Comparison of ENCODE assay signal across 12 mouse cellular contexts in the genomic region with DNA sequence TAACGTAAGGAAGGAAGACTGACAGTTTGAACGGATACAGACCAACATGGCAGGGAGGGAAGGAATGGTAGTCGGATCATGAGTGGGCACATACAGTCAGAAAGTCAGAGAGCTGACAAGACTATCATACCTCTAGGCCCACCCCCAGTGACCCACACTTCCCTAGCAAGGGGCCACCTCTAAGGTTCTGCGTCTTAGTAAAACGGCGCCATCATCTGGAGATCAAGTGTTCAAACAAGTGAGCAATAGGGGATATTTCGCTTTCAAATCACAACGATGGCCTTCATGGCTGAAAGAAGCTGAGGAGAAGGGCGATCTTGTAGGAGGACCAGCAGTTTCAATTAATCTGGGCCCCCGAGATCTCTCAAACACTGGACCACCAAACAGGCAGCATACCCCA.
"Had no signal": no experiment of that assay in that cellular context is flagged by ENCODE, and none has a peak within 500 bp of the region (broad histone marks: within the 10 kb centered on the region; RNA-seq: fewer than 3 reads in every experiment).

No protein-coding gene starts in this region.

- DNase-seq: kidney, adult 8-10 months; kidney, postnatal 4 days; left cerebral cortex, postnatal 4 days had no signal

- H3K9ac ChIP-seq: limb, embryonic 13.5 days; liver, embryonic 15.5 days; lung, embryonic 15.5 days; midbrain, embryonic 13.5 days; neural tube, embryonic 12.5 days had no signal

- H3K4me1 ChIP-seq: neural tube, embryonic 12.5 days had no signal

- H3K27ac ChIP-seq: kidney, postnatal 0 days; layer of hippocampus, adult 2 months; limb, embryonic 13.5 days; liver, embryonic 15.5 days; lung, embryonic 15.5 days; midbrain, embryonic 13.5 days; neural tube, embryonic 12.5 days had no signal

- H3K9me3 ChIP-seq: limb, embryonic 13.5 days; liver, embryonic 15.5 days; lung, embryonic 15.5 days; midbrain, embryonic 13.5 days; neural tube, embryonic 12.5 days had no signal

- ATAC-seq: intestine, embryonic 16.5 days; midbrain, embryonic 13.5 days had no signal

- H3K4me2 ChIP-seq: limb, embryonic 13.5 days; liver, embryonic 11.5 days; liver, embryonic 15.5 days; lung, embryonic 15.5 days; midbrain, embryonic 13.5 days; neural tube, embryonic 12.5 days had no signal

- H3K36me3 ChIP-seq: limb, embryonic 13.5 days; liver, embryonic 15.5 days; lung, embryonic 15.5 days; midbrain, embryonic 13.5 days; neural tube, embryonic 12.5 days had no signal

- H3K4me3 ChIP-seq: layer of hippocampus, adult 2 months; limb, embryonic 13.5 days; liver, embryonic 15.5 days; lung, embryonic 15.5 days; midbrain, embryonic 13.5 days; neural tube, embryonic 12.5 days had no signal

- H3K27me3 ChIP-seq: limb, embryonic 13.5 days; liver, embryonic 15.5 days; lung, embryonic 15.5 days; midbrain, embryonic 13.5 days; neural tube, embryonic 12.5 days had no signal
